Mouse (Mus musculus) naive thymus-derived CD4-positive, alpha-beta T cell, adult 5 months (primary cell): ENCODE results near the gene Plcxd3. TPM values are rescaled to one million over a fixed set of nuclear protein-coding genes. Genes with fewer than 3 reads are reported as not detected.

ENCODE experiments used
- polyA plus RNA-seq: library from polyadenylated mRNA; unstranded; fragments of 100-300 nt; shearing (Covaris generic); gene quantifications from one replicate; pipeline ENCODE4 v1.2.1, GENCODE M21; 2017

Gene Plcxd3
- not detected for polyA plus RNA-seq

GRCm38 (mm10) chr15:4375423-4376220 lies at the start of gene Plcxd3:
TSS of gene Plcxd3 (plus strand) at chr15:4375491.

